In genomic region chr17:57246663-57247392, GRCm38 (mm10) we compare ENCODE assay signal across 8 mouse cellular contexts. TPM values are rescaled to one million over a fixed set of nuclear protein-coding genes. Genes with fewer than 3 reads are reported as not detected.
A peak's percentile ranks its signal among the peaks of the same experiment; 100 is the strongest.
DNase-seq lines count a peak whose midpoint lies in the region; ATAC-seq and TF ChIP-seq lines count a peak whose summit lies in the region.

No protein-coding gene starts in this region.

- H3K4me1 ChIP-seq in spleen, adult 2 months (ENCODE audit: control insufficient read depth, insufficient read depth, insufficient read length): peaks cover 11% of the 10 kb centered on the region; the same call in 1 of the 2 replicates
- peaks cover 40% of the 10 kb centered on the region for H3K4me1 ChIP-seq in hindbrain, embryonic 15.5 days (replicated peaks)
- H3K4me1 ChIP-seq in midbrain, embryonic 13.5 days (replicated peaks): peaks cover 35% of the 10 kb centered on the region

- H3K27ac ChIP-seq in spleen, adult 2 months (ENCODE audit: insufficient read depth, low read length): peak overlapping the region; percentile 73; the same call in 1 of the 2 replicates
- peak overlapping the region; percentile 98 for H3K27ac ChIP-seq in hindbrain, embryonic 15.5 days (replicated peaks)
- H3K27ac ChIP-seq in midbrain, embryonic 13.5 days: peak overlapping the region; percentile 95

- peak; percentile 0; the same call in 1 of the 2 replicates for ATAC-seq in hindbrain, embryonic 15.5 days (ENCODE audit: low FRiP score, low read depth)
- peak; percentile 3 for ATAC-seq in midbrain, embryonic 13.5 days
- no peak for ATAC-seq in erythroid progenitor cell, adult 5-6 weeks (replicated peaks; ENCODE audit: low FRiP score, poor library complexity, severe bottlenecking)

- peak overlapping the region; percentile 72 for H3K4me2 ChIP-seq in hindbrain, embryonic 15.5 days
- peak overlapping the region; percentile 70 for H3K4me2 ChIP-seq in midbrain, embryonic 13.5 days (replicated peaks)

- WGBS in spleen, adult 2 months: 5% methylated on average over 18 of the region's 18 CpGs
- WGBS in hindbrain, embryonic 15.5 days: 4% methylated on average over 18 of the region's 18 CpGs
- 4% methylated on average over 18 of the region's 18 CpGs for WGBS in midbrain, embryonic 13.5 days

- no peaks in the 10 kb centered on the region for H3K9me3 ChIP-seq in hindbrain, embryonic 15.5 days
- no peaks in the 10 kb centered on the region for H3K9me3 ChIP-seq in midbrain, embryonic 13.5 days

- peaks cover 12% of the 10 kb centered on the region for H3K36me3 ChIP-seq in spleen, adult 2 months (ENCODE audit: control insufficient read depth, insufficient read depth, low read length)
- H3K36me3 ChIP-seq in hindbrain, embryonic 15.5 days: peaks cover 4% of the 10 kb centered on the region
- peaks cover 18% of the 10 kb centered on the region for H3K36me3 ChIP-seq in midbrain, embryonic 13.5 days

- H3K4me3 ChIP-seq in spleen, adult 2 months (ENCODE audit: extremely low read depth, insufficient read depth, insufficient read length): peak overlapping the region; percentile 81
- H3K4me3 ChIP-seq in hindbrain, embryonic 15.5 days: peak overlapping the region; percentile 68
- H3K4me3 ChIP-seq in midbrain, embryonic 13.5 days (replicated peaks): peak overlapping the region; percentile 52

- H3K27me3 ChIP-seq in spleen, adult 2 months (ENCODE audit: control insufficient read depth, insufficient read depth, low read length): no peaks in the 10 kb centered on the region
- no peaks in the 10 kb centered on the region for H3K27me3 ChIP-seq in hindbrain, embryonic 15.5 days
- H3K27me3 ChIP-seq in midbrain, embryonic 13.5 days: no peaks in the 10 kb centered on the region

- peak overlapping the region; percentile 71 for H3K9ac ChIP-seq in hindbrain, embryonic 15.5 days
- peak overlapping the region; percentile 73 for H3K9ac ChIP-seq in midbrain, embryonic 13.5 days (replicated peaks)

- TF ChIP-seq POLR2A in spleen, adult 2 months (IDR thresholded peaks at IDR 0.05; ENCODE audit: low read depth, low read length): no peak

- peak; percentile 85 for DNase-seq in embryo, embryonic 10 days (ENCODE audit: low spot score)
- DNase-seq in embryo, embryonic 9.5 days (ENCODE audit: extremely low spot score): no peak
- no peak for DNase-seq in spleen, adult 2 months (ENCODE audit: low read depth in 1 of 2, low spot score in 2 of 2)
- no peak for DNase-seq in spleen, postnatal 36 days (ENCODE audit: low spot score in 2 of 2)
- DNase-seq in adrenal gland, adult (ENCODE audit: inconsistent age in 2 of 2, low spot score in 1 of 2): no peak

- TF ChIP-seq CTCF in spleen, adult 2 months (IDR thresholded peaks at IDR 0.05; ENCODE audit: extremely low read depth, insufficient read depth, insufficient read length, insufficient replicate concordance): no peak

RNA-seq across cellular contexts. Expression of gene Gpr108, which starts 1.4 kb away (rescaled TPM):
- 38.5 and 39.0 TPM in 2 replicates for polyA plus RNA-seq in spleen, adult 2 months (2012; rRNA removed)
- polyA plus RNA-seq in hindbrain, embryonic 15.5 days (2015; fragmentation: Nextera tagmentation; extraction: Ambion mirVana): 22.3 and 24.0 TPM in 2 replicates
- polyA plus RNA-seq in midbrain, embryonic 13.5 days (2015; fragmentation: Nextera tagmentation; extraction: Ambion mirVana): 19.6 and 20.6 TPM in 2 replicates
- total RNA-seq in erythroid progenitor cell, adult 5-6 weeks (2015; ENCODE audit: low replicate concordance): 4.7 and 10.1 TPM in 2 replicates
- total RNA-seq in erythroid progenitor cell, adult 5-6 weeks (2017; ENCODE audit: low replicate concordance): 2.8 and 4.4 TPM in 2 replicates

RNA-seq across cellular contexts. Expression of gene Trip10, which starts 2.4 kb away (rescaled TPM):
- polyA plus RNA-seq in spleen, adult 2 months (2012; rRNA removed): 9.8 and 10.5 TPM in 2 replicates
- 10.4 and 11.6 TPM in 2 replicates for polyA plus RNA-seq in hindbrain, embryonic 15.5 days (2015; fragmentation: Nextera tagmentation; extraction: Ambion mirVana)
- polyA plus RNA-seq in midbrain, embryonic 13.5 days (2015; fragmentation: Nextera tagmentation; extraction: Ambion mirVana): 12.3 and 13.7 TPM in 2 replicates
- not detected in 2 replicates for total RNA-seq in erythroid progenitor cell, adult 5-6 weeks (2015; ENCODE audit: low replicate concordance)
- 7.1 TPM in 1 of 2 replicates, not detected in the other for total RNA-seq in erythroid progenitor cell, adult 5-6 weeks (2017; ENCODE audit: low replicate concordance)

RNA-seq across cellular contexts. Expression of gene C3, which starts 18.9 kb away (rescaled TPM):
- 160 and 170 TPM in 2 replicates for polyA plus RNA-seq in spleen, adult 2 months (2012; rRNA removed)
- 1.2 and 1.9 TPM in 2 replicates for polyA plus RNA-seq in hindbrain, embryonic 15.5 days (2015; fragmentation: Nextera tagmentation; extraction: Ambion mirVana)
- 0.34 and 1.1 TPM in 2 replicates for polyA plus RNA-seq in midbrain, embryonic 13.5 days (2015; fragmentation: Nextera tagmentation; extraction: Ambion mirVana)
- total RNA-seq in erythroid progenitor cell, adult 5-6 weeks (2015; ENCODE audit: low replicate concordance): 128 and 134 TPM in 2 replicates
- 69.4 and 132 TPM in 2 replicates for total RNA-seq in erythroid progenitor cell, adult 5-6 weeks (2017; ENCODE audit: low replicate concordance)

RNA-seq across cellular contexts. Expression of gene Vav1, which starts 32.1 kb away (rescaled TPM):
- 51.6 and 53.3 TPM in 2 replicates for polyA plus RNA-seq in spleen, adult 2 months (2012; rRNA removed)
- 1.7 and 1.8 TPM in 2 replicates for polyA plus RNA-seq in hindbrain, embryonic 15.5 days (2015; fragmentation: Nextera tagmentation; extraction: Ambion mirVana)
- polyA plus RNA-seq in midbrain, embryonic 13.5 days (2015; fragmentation: Nextera tagmentation; extraction: Ambion mirVana): 1.2 and 1.3 TPM in 2 replicates
- total RNA-seq in erythroid progenitor cell, adult 5-6 weeks (2015; ENCODE audit: low replicate concordance): 19.1 and 20.1 TPM in 2 replicates
- 19.4 and 44.5 TPM in 2 replicates for total RNA-seq in erythroid progenitor cell, adult 5-6 weeks (2017; ENCODE audit: low replicate concordance)

RNA-seq across cellular contexts. Expression of gene Tnfsf14, which starts 52.9 kb away (rescaled TPM):
- 6.1 and 7.9 TPM in 2 replicates for polyA plus RNA-seq in spleen, adult 2 months (2012; rRNA removed)
- 0.08 TPM in 1 of 2 replicates, not detected in the other for polyA plus RNA-seq in hindbrain, embryonic 15.5 days (2015; fragmentation: Nextera tagmentation; extraction: Ambion mirVana)
- not detected in 2 replicates for polyA plus RNA-seq in midbrain, embryonic 13.5 days (2015; fragmentation: Nextera tagmentation; extraction: Ambion mirVana)
- 1.7 and 2.5 TPM in 2 replicates for total RNA-seq in erythroid progenitor cell, adult 5-6 weeks (2015; ENCODE audit: low replicate concordance)
- 1.4 TPM in 1 of 2 replicates, not detected in the other for total RNA-seq in erythroid progenitor cell, adult 5-6 weeks (2017; ENCODE audit: low replicate concordance)

Comparison
In these comparisons a context has a peak if more than half of its experiments do, and no peak if none do; other contexts are left out.
1. RNA of gene C3, which starts 18.9 kb away (polyA plus RNA-seq): 160 to 170 TPM in spleen, adult 2 months; 1.2 to 1.9 TPM in hindbrain, embryonic 15.5 days and 0.34 to 1.1 TPM in midbrain, embryonic 13.5 days; every median in the first group is over 10 times any median in the second.
2. Peak in every context shown above with its lines, with median percentiles within 50 percentile points of each other: H3K27ac ChIP-seq and H3K4me3 ChIP-seq.